Mouse (Mus musculus): Measurements from ENCODE around the gene Ldb3.

Ldb3 gene

DNA sequence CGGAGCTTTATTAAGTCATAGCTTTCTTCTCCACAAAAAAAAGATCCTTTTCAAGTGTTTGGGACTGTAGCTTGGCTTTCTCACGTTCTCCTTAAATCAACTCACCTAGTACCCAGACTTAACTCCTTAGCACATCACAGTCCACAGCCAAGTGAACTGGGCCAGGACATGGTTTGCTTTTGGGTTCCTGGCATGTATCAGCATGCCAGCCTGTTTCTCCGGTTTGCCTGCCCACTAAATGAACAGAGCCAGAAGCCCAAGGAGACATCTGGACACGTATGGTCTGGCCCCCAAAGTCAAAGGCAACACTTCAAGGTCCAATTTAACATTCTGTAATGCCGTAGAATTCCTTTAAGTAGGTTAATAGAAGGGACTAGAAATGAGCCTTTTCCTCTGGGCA lies 84.1 kb downstream of the Ldb3 start:
- no peak for DNase-seq

GRCm38 (mm10) chr14:34503759-34504158 lies 84.7 kb downstream of the Ldb3 start:
- DNase-seq, result no peak

DNA sequence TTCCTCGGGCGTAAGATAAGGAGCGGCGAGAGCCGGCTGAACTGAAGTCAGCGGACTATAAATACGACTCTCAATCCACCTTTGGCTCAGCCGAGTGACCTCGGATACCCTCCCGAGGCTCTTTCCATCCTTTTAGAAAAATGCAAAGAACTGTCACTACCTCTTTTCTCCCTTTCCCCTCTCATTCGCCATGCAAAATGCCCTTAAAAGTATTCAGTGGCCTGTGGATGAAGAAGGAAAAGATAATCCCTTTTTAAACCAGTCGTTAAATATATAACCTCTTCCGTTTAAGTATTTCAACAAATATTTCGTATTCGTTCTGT lies 85.2 kb downstream of the Ldb3 start, which contains the start of gene Bmpr1a:
Gene Bmpr1a, minus strand, starts transcription at position 17 of the 323 bp plus-strand sequence.
- DNase-seq, result no peak

DNA sequence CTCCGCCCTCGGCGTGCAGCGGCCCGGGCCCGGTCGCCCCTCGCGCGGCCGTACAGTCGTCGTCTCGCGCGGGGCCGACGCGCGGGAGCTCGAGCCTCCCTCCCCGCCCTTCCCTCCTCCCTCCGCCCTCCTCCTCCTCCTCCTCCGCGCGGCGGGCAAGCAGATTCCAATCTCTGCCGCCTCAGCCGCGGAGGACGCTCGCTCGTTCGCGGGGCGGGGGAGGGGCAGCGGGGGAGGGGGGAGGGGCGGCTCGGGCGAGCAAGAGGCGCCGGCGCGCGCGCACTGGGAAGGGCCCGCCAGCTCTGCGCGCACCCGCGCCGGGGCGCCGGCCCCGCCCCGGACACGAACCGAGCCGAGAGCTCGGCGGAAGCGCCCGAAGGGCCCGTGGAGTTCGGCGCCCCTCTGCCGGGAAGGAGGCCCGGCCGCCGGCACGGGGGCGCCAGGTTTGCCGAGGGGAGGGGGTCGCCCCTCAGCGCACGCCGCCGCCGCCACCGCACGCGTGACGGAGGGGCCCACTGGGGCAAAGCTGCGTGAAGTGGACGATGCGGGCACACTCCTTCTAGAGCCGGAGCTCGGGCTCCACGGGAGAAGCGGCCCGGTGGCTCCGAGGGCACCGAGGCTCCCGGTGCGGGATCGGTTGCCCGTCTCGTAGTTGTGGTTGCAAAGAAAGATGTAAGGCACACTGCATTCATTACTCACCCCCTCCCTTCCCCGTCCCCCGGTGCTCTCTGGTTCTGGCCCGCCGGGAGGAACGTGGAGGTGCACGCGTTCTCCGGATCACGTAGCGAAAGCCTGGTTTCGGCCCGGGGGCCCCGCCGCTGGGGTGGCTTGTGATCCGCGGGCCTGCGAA lies 85.8 kb downstream of the Ldb3 start:
- peak; percentile 93 for DNase-seq

DNA sequence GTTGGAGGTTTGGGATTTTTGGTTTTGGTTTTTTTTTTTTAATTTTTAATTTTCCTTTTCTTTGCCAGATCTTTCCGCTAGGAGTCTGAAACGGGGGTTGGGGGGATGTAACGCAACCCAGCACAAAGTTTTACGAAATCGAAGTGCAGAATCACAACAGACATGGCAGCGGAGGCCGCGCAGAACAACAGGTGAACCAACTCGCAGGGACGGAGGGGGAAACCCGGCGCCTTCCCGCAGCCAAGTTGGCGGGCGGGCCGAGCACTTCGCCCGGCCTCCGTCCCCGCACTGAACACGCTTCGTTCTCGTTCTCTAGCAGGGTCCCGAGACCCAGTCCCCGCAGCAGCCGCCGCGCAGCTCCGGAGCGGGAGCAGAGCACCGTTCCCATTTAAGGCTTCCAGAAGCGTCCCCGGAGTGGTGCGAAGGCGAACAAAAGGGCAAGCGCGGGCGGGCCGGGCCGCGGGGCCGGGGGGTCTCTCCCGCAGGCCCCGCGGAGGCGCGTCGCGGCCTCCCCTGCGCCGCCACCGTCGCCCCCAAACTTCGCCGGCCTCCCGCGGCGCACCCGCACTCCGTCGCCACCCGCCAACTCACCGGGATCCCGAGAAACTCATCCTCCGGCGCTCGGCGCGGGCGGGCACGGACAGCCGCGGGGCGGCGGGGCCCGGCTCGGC lies 86.5 kb downstream of the Ldb3 start:
- DNase-seq, result peak; percentile 65

GRCm38 (mm10) chr14:34501447-34501803 lies 87.1 kb downstream of the Ldb3 start:
- DNase-seq, result no peak

GRCm38 (mm10) chr14:34500309-34500708 lies 88.2 kb downstream of the Ldb3 start:
- DNase-seq, result no peak

DNA sequence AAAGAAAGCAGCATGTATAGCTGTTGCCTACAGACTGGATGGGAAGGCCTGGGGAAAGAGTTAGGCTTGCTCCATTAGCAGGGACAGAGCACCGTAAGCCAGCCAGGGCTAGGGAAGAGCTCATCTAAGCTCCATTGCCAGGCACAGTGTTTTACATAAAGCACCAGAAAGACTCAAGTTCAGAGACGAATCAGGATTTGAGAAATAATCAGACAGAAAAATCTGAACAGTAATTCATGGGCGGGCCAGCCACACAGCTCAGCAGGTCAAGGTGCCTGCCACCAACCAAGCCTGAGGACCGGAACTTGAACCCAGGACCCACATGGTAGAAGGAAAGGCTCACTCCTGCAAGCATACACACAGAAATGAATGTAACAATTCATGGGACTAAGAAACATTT lies 88.8 kb downstream of the Ldb3 start:
- no peak for DNase-seq

DNA sequence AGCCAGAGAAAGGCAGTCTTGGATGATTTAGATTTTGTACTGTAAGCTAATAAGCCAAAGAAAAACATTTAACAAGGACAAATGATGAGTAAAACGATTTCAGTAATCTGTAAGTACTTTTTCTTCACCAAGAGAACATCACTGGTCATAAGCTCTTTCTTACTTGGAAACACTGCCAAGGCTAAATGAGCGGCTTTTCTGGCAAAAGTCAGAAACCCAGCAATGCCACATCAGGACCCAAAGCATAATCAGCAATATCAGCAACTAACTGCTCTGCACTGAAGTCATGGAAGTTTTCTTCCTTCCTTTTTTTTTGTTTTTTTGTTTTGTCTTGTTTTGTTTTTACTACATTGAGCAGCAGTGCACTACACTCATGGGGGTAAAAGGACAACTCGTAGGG lies 91.1 kb downstream of the Ldb3 start:
- no peak for DNase-seq

DNA sequence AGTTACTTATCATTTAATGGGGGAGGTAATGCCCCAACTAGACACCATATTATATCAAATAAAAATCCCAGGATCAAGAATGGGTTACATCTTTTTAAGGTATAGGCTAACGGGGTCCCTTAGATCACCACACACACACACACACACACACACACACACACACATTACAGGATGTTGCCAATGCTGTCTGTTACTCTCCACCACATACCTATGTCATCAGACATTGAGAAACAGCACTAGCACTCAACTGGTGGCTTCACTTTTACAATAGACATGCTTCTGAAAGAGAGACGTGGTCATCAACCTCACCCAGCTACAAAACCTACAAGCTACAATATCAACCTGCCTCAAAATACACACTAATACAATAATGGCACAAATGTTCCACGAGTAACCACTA lies 94.8 kb downstream of the Ldb3 start:
- no peak for DNase-seq

GRCm38 (mm10) chr14:34492688-34493087 lies 95.8 kb downstream of the Ldb3 start:
- DNase-seq, result no peak

DNA sequence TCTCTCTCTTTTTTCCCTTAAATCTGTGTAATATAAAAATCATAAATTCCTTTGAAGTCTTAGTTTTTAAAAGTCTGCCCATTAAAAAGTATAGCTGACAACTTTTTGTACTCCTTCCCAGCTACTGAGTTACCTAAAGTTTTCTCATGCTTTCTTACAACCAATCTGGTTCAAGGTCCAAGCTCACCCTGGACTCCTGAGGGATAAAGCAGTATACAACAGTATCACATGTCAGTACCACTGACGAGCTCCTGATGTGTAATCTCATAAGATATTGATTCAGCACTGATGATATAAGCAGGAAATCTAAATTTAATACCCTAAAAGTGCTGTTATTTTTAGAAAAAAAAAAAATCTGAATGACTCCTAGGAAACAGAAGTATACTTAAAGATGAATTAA lies 97.5 kb downstream of the Ldb3 start:
- DNase-seq, result no peak

GRCm38 (mm10) chr14:34489928-34490327 lies 98.6 kb downstream of the Ldb3 start:
- peak; percentile 31 for DNase-seq

DNA sequence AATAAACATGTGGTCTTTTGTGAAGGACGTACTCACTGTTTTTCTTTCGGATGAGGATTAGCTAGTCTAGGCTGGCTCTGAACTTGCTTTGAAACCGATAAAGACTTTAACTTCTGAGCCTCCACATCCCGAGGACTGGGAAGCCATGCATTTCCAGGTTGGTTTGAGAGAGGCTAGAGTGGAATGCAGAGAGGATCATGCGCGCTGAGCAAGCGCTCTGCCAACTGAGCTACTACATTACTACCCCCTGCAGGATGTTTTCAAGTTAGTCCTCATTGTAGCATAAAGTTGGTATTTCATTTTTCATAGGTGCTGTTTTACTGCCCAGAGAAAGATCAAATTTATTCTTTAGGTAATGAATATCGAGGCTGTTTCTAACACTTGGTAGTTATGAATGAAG lies 102.3 kb downstream of the Ldb3 start:
- no peak for DNase-seq

GRCm38 (mm10) chr14:34483469-34484341 lies 104.8 kb downstream of the Ldb3 start:
- DNase-seq, result no peak

Data from kidney, postnatal 10 days (tissue).